Mouse (Mus musculus): Measurements from ENCODE around the gene Gcc2.

GRCm38 (mm10) chr10:58326271-58326670 lies 71.0 kb downstream of the Gcc2 start:
- TF ChIP-seq POLR2A (IDR thresholded peaks at IDR 0.05; ENCODE audit: insufficient read depth, low read length) (no peak), EP300 (IDR thresholded peaks at IDR 0.05; ENCODE audit: insufficient read depth, low read depth, low read length) (no peak), CTCF (IDR thresholded peaks at IDR 0.05; ENCODE audit: low read depth, low read length) (no peak)
